Mouse (Mus musculus) thymus, postnatal 25 days (tissue): ENCODE measurements around the gene Pon1.
"Not testable (repeated sequence)": the region's sequence is repeated elsewhere in the genome, so short reads cannot be mapped to it uniquely, and the experiment has no call there.

ENCODE experiments used
- DNase-seq: peaks from one replicate; pipeline ENCODE4 v3.0.0; 2022

The Pon1 gene

GRCm38 (mm10) chr6:5193693-5194092, at the start of gene Pon1:
Gene Pon1, minus strand, starts transcription at chr6:5193946.
- no peak for DNase-seq

DNA sequence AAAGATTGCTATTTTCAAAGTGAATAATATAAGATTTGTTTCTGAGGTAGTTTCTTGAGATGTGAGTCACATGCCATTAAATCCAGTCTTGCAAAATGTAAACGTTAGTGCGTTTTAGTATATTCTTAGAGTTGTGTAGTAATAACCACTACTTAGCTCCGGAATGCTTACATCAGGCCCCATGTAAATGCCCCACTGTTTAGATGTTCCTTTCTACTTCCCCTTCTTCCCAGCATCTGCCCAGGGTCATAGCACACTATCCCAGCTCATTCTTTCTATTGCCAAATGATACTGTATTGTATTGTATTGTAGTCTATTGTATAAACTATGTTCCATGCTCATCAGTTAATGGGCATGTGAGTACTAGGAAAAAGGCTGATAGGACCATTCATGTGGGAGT, 45.1 kb upstream of the Pon1 start:
- no peak for DNase-seq

- no peak for DNase-seq
These were observed 43.8 kb upstream of the Pon1 start for GRCm38 (mm10) chr6:5237510-5237909.

GRCm38 (mm10) chr6:5236843-5237371, 43.2 kb upstream of the Pon1 start:
- no peak for DNase-seq

DNA sequence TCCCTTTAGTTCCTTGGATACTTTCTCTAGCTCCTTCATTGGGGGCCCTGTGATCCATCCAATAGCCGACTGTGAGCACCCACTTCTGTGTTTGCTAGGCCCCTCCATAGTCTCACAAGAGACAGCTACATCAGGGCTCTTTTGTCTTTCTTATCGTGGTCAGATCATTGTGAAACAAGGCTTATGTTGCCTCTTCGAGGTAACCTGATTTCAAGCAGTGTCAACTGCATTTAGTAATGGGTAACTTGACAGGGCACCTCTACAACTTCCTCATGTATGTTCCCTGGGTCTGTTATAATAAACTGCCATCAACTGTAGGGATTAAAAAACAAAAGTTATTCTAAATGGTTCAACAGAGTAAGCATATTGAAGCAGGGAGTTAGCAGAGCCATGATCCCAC, 40.8 kb upstream of the Pon1 start:
- DNase-seq = no peak

DNA sequence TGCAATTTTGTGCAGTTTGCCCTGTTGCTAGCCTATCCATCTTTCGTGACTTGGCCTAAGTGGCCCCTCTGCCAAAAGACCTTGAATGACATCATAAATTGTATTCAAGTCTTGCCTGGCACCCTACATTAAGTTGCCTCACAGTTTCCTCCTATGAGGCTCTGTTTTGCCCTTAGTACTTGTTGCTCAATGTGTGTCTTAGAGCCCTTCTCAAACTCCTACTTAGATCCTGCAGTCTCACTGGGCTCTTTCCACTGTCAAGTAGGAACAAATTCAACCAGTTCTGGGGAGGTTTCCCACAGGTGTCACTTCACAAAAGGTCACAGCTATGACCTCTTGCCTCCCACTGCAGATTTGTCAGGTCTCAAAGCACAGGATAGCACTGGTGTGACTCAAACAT, 40.1 kb upstream of the Pon1 start:
- DNase-seq = no peak

GRCm38 (mm10) chr6:5232022-5232421, 38.3 kb upstream of the Pon1 start:
- no peak for DNase-seq

GRCm38 (mm10) chr6:5230261-5230660, 36.5 kb upstream of the Pon1 start:
- no peak for DNase-seq

DNA sequence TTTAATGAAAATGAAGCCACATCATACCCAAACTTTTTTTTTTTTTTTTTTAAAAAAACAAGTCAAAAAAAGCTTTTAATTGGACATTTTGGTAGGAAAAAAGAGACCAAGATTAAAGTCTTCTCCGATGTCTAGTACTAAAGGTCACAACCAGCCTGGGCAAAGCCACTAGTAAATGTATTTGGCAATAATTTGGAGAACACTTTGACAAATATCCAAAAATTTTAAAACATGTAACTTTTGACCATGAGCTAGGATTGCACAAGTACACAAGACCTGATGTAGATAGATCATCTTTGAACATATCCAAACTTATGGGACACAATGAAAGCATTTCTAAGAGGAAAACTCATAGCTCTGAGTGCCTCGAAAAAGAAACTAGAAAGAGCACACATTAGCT, 29.8 kb upstream of the Pon1 start:
- DNase-seq = not testable (repeated sequence)

GRCm38 (mm10) chr6:5222080-5222479, 28.3 kb upstream of the Pon1 start:
- DNase-seq = no peak

DNA sequence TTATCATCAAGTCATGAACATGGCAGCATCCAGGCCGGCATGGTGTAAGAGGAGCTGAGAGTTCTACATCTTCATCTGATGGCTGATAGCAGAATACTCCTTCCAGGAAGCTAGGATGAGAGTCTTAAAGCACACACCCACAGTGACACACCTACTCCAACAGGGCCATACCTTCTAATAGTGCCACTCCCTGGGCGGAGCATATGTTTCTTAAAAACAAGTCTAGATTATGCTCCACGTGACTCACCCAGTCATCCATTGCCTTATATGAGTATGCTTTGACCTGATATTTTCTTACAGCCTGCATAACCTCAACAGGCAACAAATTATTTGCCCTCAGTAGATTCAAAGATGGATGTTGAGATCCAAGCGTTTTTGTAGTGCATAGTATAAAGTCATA, 24.4 kb upstream of the Pon1 start:
- DNase-seq = no peak

DNA sequence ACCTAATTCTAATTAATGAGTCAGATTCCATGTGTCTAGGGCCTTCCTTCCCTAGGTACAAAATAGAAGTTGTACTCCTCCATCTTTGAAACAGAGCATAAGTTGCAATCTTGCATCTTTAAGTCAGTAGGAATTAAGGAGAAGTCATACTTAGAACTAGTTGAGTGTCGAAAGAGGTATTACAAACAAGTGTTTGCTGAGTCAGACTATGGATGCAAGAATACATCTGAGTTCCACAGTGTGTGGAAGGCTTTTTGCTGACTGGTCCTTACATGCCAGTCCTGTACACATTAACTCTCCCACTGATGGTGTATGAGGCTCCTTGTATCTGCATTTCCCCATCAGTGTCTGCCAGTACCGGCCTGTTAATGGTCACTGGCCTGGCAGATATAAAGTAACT, 14.1 kb upstream of the Pon1 start:
- no peak for DNase-seq

GRCm38 (mm10) chr6:5199916-5200315, 6.2 kb upstream of the Pon1 start:
- DNase-seq = no peak

DNA sequence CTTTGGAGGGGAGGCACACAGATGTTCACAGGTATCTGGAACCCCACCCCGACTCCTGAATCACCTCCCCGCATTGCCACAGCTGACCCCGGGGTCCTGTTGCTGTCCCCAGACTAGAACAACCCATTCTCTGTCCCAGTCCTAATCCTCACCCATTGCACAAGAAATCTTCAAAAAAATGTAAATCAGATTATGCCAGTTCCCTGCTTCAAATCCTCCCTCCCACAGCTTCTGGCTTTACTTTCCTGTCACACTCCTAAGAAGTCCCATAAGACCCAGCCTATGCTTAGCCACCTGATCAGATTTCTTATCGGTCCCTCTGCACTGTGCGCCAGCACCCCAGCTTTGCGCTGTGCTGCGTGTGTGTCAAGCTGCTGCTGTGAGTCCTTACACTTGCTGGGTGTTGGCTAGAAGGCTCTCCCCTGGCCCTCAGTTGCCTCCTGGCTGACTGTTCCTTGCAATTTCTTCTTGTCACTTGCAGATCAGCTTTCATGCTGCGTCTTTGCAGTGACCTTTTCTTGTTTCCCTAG, 5.7 kb upstream of the Pon1 start:
- DNase-seq = no peak

GRCm38 (mm10) chr6:5198590-5198989, 4.8 kb upstream of the Pon1 start:
- no peak for DNase-seq

DNA sequence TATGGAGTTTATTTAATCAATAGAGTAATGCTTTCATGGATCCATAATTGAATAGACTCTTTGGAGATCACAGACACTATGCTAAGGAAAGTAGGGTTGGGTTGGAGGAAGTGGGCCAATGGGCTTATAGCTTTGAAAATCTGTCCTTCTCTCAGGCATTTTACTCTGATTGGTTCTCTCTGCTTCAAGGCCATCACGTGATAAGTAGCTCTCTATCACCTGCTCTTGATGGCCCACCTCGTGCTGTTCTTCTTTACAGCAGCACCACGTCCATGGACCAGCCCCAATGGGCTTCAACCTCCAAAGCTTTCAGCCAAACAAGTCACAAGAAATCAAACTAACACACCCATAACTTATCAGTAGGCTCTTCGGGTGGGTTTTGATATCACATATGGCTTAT, 3.0 kb downstream of the Pon1 start:
- no peak for DNase-seq

- no peak for DNase-seq
These were observed 4.2 kb downstream of the Pon1 start for GRCm38 (mm10) chr6:5189507-5189906.

GRCm38 (mm10) chr6:5188938-5189337, 4.8 kb downstream of the Pon1 start:
- no peak for DNase-seq

- DNase-seq = no peak
These were observed 5.7 kb downstream of the Pon1 start for GRCm38 (mm10) chr6:5188036-5188435.

GRCm38 (mm10) chr6:5187586-5187985, 6.2 kb downstream of the Pon1 start:
- DNase-seq = no peak

DNA sequence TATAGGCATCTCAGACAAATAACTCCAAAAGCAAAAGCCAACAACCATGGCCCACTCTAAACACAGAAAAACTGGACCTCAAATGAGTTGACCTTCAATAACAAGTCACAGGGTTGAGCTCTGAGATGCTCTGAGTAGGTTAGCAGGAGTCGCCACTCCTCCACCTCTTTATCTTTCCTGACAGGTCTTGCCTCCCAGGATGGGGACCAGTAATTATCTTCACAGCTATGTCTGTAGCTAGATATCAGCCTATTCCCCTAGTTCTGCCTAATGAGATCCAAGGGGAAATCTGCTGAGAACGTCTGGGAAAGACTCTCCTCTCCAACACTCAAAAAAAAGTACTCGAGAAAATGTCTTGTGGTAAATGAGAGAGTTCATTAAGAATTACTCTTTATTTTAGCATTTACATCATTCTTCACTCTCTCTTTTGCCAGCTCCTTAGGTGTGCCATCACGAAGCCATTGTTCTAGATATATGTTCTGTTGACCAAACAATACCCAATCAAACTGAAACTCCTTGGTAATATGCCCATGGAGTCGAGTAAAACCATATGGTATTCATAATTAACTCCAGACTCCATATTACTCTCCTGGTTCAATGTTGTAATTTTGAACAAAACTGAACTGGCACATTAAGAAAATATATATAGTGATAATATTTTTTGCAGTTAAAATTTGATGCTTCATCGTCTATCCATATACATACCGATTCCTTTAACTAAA, 7.4 kb downstream of the Pon1 start:
- DNase-seq = no peak

DNA sequence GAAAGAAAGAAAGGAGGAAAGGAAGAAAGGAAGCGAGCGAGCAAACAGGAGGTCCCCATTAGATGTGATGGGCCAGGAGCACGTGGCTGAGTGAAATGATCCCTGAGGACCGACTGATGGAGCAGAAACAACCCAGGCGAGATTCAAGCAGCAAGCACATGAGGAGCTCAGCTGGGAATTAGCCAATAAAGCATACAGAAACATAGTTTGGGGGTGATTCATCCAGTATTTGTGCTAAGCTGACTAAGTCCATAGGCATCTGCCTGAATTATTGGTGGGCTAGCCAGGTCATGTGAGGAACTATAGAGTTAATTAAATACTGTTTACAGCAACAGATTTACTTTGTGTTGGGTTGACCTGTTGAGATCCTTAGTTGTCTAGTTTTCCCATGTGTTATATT, 13.1 kb downstream of the Pon1 start:
- DNase-seq = no peak

GRCm38 (mm10) chr6:5179189-5179588, 14.6 kb downstream of the Pon1 start:
- no peak for DNase-seq

- no peak for DNase-seq
These were observed 15.5 kb downstream of the Pon1 start for GRCm38 (mm10) chr6:5177967-5178891.
